Mouse (Mus musculus) embryonic fibroblast, embryonic 13.5 days (primary cell): Measurements from ENCODE around the gene Cdhr2.

ENCODE experiments used
- CTCF ChIP-seq: IDR thresholded peaks from 2 replicates; pipeline ENCODE4 v1.5.1; 2011; ENCODE audit warnings: mild to moderate bottlenecking, control low read depth, low read length, moderate library complexity, borderline replicate concordance; ENCODE audit not compliant: insufficient read depth
- POLR2A ChIP-seq: IDR thresholded peaks from 2 replicates; pipeline ENCODE4 v1.6.1; 2011; ENCODE audit warnings: low read depth, mild to moderate bottlenecking, control low read depth, low read length, moderate library complexity

GRCm38 (mm10) chr13:54752656-54753055 lies 51.4 kb downstream of the Cdhr2 start:
- TF ChIP-seq POLR2A, result no peak
- no peak for TF ChIP-seq CTCF
